Mouse (Mus musculus) olfactory bulb, adult 2 months (tissue): ENCODE measurements around the gene Dchs1.

ENCODE experiments used
- CTCF ChIP-seq: fragments of 200-500 bp; IDR thresholded peaks from 2 replicates; pipeline ENCODE4 v1.5.1; 2012; ENCODE audit warnings: low read depth, mild to moderate bottlenecking, low read length, moderate library complexity; ENCODE audit not compliant: insufficient read depth
- POLR2A ChIP-seq: fragments of 200-500 bp; IDR thresholded peaks from 2 replicates; pipeline ENCODE4 v1.6.1; 2012; ENCODE audit warnings: mild to moderate bottlenecking, low read depth, low read length, moderate library complexity; ENCODE audit not compliant: insufficient read depth

DNA sequence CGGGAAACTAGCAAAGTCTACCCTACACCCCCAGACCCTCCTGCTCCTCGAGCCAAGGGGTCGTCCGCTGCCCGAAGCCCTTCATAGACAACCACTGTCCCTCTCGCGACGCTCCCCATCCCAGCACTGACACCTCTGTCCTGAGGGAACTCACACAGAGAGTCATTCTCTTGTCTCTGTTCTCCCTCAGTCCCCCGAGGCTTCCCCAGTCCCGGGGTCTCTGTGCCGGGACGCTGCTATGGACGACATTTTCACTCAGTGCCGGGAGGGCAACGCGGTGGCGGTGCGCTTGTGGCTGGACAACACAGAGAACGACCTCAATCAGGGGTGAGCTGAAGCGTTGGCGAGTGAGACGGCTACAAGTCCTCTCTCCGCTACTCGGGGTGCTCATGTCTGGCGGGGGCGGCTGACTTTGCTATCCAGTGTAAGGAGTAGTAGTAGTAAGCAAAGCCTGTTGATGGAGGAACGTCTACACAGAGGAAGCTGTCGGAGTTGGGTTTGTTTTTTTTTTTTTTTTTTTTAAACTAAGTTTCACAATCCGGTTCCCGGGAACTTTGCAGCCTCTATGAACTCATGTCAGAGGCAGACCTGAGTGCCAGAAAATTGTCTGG lies 50.4 kb downstream of the Dchs1 start, which contains the start of gene Rrp8:
- TF ChIP-seq CTCF: no peak
- no peak for TF ChIP-seq POLR2A
